Mouse (Mus musculus) C2C12 (cell line): ENCODE data around the gene Lsm12. TPM values are rescaled to one million over a fixed set of nuclear protein-coding genes. Genes with fewer than 3 reads are reported as not detected.

Experiments used
- H3K27me3 ChIP-seq: one replicate; pipeline ENCODE4 v1.6.1; 2011; ENCODE audit not compliant: control insufficient read depth, insufficient read depth, insufficient read length
- H3K36me3 ChIP-seq: one replicate; pipeline ENCODE4 v1.6.1; 2011; ENCODE audit not compliant: control insufficient read depth, insufficient read depth
- H3K4me3 ChIP-seq: one replicate; pipeline ENCODE4 v1.5.1; 2011; ENCODE audit warnings: mild to moderate bottlenecking, control low read depth; ENCODE audit not compliant: poor library complexity, insufficient read depth, severe bottlenecking
- H3K79me2 ChIP-seq: one replicate; pipeline ENCODE4 v1.6.1; 2011; ENCODE audit not compliant: control insufficient read depth, insufficient read depth
- H3K79me3 ChIP-seq: one replicate; pipeline ENCODE4 v1.6.1; 2011; ENCODE audit warnings: low read depth, control low read depth
- H3ac ChIP-seq: one replicate; pipeline ENCODE3; 2011; ENCODE audit warnings: low read depth; ENCODE audit not compliant: control insufficient read depth, insufficient read length
- CEBPB ChIP-seq: IDR thresholded peaks from one replicate; pipeline ENCODE4 v1.6.1; 2011; ENCODE audit warnings: low read depth, mild to moderate bottlenecking, control low read depth, moderate library complexity
- CTCF ChIP-seq: IDR thresholded peaks from one replicate; pipeline ENCODE4 v1.5.1; 2011; ENCODE audit not compliant: control insufficient read depth, insufficient read depth, insufficient read length
- FOSL1 ChIP-seq: IDR thresholded peaks from one replicate; pipeline ENCODE4 v1.8.0; 2011; ENCODE audit warnings: mild to moderate bottlenecking, low read length; ENCODE audit not compliant: poor library complexity, insufficient read depth, severe bottlenecking
- MAX ChIP-seq: IDR thresholded peaks from one replicate; pipeline ENCODE4 v1.6.1; 2011; ENCODE audit warnings: mild to moderate bottlenecking, control low read depth
- MYOD1 ChIP-seq: IDR thresholded peaks from one replicate; pipeline ENCODE4 v1.6.1; 2011; ENCODE audit warnings: low read depth; ENCODE audit not compliant: control insufficient read depth, insufficient read length
- MYOG ChIP-seq: IDR thresholded peaks from one replicate; pipeline ENCODE4 v1.6.1; 2011; ENCODE audit not compliant: control insufficient read depth, insufficient read length; ENCODE audit errors: extremely low read depth
- USF1 ChIP-seq: IDR thresholded peaks from one replicate; pipeline ENCODE4 v1.6.1; 2011; ENCODE audit warnings: low read depth, mild to moderate bottlenecking, control low read depth, moderate library complexity
- long read RNA-seq, 2 experiments: library from polyadenylated mRNA; unstranded; transcript quantifications; one replicate each; pipeline ENCODE4 v2.0.0; 2019 to 2020
- polyA plus RNA-seq: library from polyadenylated mRNA; unstranded; fragments of >200 nt; fragmentation: generic; extraction: Trizol; gene quantifications from one replicate; pipeline ENCODE4 v1.2.1, GENCODE M21; 2012; ENCODE audit warnings: missing spikeins

Gene Lsm12
- 43.0 TPM for polyA plus RNA-seq
- long read RNA-seq, experiment 1, transcript Lsm12-201 (5 exons, 2,256 nt) = major isoform, 117 of 128 reads
- long read RNA-seq, experiment 1, partial matches to known transcripts = 5 of 128 reads
- long read RNA-seq, experiment 1, other reads (novel, unspliced or antisense) = 6 of 128 reads
- long read RNA-seq, experiment 2, transcript Lsm12-201 (5 exons, 2,256 nt) = major isoform, 427 of 452 reads
- long read RNA-seq, experiment 2, partial matches to known transcripts = 3 of 452 reads
- long read RNA-seq, experiment 2, other reads (novel, unspliced or antisense) = 21 of 452 reads

DNA sequence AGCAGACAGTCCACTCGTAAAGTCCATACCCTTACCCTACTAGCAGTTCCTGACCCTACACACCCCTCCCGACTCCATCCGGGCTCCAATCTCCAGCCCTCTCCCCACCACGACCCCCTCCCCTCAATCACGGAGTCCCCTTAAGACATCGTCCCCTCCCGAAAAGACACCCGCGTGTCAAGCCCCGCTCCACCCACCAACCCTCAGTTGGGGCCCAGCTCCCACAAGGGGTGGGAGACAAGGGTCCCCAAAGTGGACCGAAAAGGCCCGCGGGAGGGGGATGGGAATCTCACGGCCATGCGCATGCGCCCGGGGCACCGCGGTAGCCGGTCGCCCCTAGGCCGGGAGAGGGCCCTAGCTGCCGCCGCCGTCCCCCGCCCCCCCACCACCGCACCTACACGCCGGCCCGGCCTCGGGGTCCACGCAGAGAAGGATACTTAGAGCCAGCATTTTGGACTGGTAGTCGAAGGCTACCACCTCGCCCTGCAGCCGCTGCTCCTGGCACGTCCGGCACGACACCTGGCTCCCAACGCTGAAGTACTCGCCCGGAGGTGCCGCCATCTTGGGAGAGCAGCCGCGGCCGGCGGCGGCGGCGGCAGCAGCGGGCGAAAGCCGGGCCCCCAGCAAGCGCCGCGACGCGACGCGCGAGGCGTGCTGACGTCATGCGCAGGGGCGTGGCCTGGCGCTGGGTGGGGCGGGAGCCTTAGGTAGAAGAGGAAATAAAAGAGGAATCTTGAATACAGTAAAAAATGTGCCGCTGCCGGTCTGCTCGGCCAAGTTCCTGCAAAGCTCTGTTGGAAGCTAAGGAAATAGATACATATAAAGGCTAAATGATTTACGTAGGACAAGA, at the start of gene Lsm12:
TSS of gene Lsm12 (minus strand) at position 651 of the 850 bp plus-strand sequence.
- peaks cover 35% of the 10 kb centered on the region for H3K36me3 ChIP-seq
- H3K79me3 ChIP-seq = peaks cover 47% of the 10 kb centered on the region
- H3K79me2 ChIP-seq = peaks cover 54% of the 10 kb centered on the region
- no peaks in the 10 kb centered on the region for H3K27me3 ChIP-seq
- TF ChIP-seq CTCF = no peak
- peak; percentile 71 for TF ChIP-seq MAX
- peak within 1 kb of the TSS; percentile 79 for H3ac ChIP-seq
- H3K4me3 ChIP-seq = peak within 1 kb of the TSS; percentile 98

- H3K4me3 ChIP-seq = peak within 1 kb of the TSS; percentile 53
- H3ac ChIP-seq = peak within 1 kb of the TSS; percentile 81
- no peaks in the 10 kb centered on the region for H3K27me3 ChIP-seq
- H3K79me3 ChIP-seq = peaks cover 2% of the 10 kb centered on the region
- H3K36me3 ChIP-seq = no peaks in the 10 kb centered on the region
- no peaks in the 10 kb centered on the region for H3K79me2 ChIP-seq
- TF ChIP-seq USF1 = peak; percentile 94
- no peak for TF ChIP-seq FOSL1
- TF ChIP-seq CEBPB = peak; percentile 25
- no peak for TF ChIP-seq MYOG
- TF ChIP-seq MAX = no peak
- no peak for TF ChIP-seq CTCF
- no peak for TF ChIP-seq MYOD1
These were observed 45.1 kb upstream of the Lsm12 start, which contains the start of gene Hdac5 for GRCm38 (mm10) chr11:102230006-102230741. Gene Hdac5 (minus strand): TSS chr11:102230166.

GRCm38 (mm10) chr11:102229331-102229953, 44.3 kb upstream of the Lsm12 start:
- H3K27me3 ChIP-seq = no peaks in the 10 kb centered on the region
- H3K79me3 ChIP-seq = peaks cover 2% of the 10 kb centered on the region
- H3ac ChIP-seq = peak overlapping the region; percentile 81
- TF ChIP-seq FOSL1 (no peak), CEBPB (no peak), MYOG (no peak), CTCF (no peak), MAX (no peak), USF1 (no peak), MYOD1 (no peak)
- H3K79me2 ChIP-seq = no peaks in the 10 kb centered on the region
- peak overlapping the region; percentile 53 for H3K4me3 ChIP-seq
- no peaks in the 10 kb centered on the region for H3K36me3 ChIP-seq

DNA sequence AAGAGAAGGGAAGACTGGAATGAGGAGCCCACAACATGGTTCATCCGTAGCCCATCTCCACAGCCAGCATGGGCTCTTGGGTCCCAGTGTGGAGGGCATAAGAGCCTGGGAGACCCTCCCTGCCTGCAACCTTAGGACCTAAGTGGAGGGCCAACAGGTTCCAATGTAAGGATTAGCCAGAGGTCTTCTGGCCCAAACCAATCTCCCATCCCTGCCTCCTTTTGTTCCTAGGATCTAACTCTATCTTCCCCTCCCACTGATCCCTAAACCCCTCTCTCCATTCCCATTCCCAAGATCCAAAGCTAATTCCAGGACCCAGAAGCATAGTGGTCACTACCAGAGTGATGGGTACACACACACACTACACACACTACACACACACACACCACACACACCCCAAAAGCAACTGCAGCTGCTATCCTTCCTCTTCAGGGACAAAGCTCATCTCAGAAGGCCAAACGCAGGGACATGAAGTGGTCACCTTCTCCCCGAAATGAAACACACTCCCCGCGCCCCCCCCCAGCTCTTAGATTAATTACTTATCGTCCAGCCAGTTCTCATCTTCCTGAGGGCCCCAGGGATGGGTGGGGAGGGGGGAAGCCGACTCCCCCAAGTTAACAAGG, 43.7 kb upstream of the Lsm12 start:
- peaks cover 2% of the 10 kb centered on the region for H3K79me3 ChIP-seq
- peak overlapping the region; percentile 16 for H3ac ChIP-seq
- no peaks in the 10 kb centered on the region for H3K79me2 ChIP-seq
- H3K4me3 ChIP-seq = peak overlapping the region; percentile 53
- H3K27me3 ChIP-seq = no peaks in the 10 kb centered on the region
- H3K36me3 ChIP-seq = no peaks in the 10 kb centered on the region
- no peak for TF ChIP-seq USF1
- TF ChIP-seq MYOG = no peak
- TF ChIP-seq MYOD1 = no peak
- no peak for TF ChIP-seq MAX
- TF ChIP-seq CEBPB = no peak
- TF ChIP-seq CTCF = no peak
- TF ChIP-seq FOSL1 = no peak

DNA sequence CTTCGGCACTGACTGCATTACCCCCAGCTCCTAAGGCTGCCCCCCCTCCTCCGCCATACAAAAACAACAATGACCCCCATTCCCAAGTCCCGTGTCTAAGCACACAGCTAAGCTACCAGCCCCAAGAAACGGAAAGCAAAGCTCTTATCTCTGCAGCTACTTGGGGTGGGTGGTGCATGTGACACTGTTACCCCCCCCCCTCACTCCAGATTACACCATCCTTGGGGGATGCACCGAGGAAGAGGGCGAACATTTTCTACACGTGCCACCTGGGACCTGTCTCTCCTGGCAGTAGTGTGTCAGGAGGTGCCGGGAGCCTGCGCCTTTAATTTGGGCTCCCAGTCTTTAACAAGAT, 43.1 kb upstream of the Lsm12 start:
- no peak overlapping the region for H3ac ChIP-seq
- no peak for TF ChIP-seq FOSL1
- no peak for TF ChIP-seq MAX
- no peak for TF ChIP-seq CTCF
- TF ChIP-seq MYOG = no peak
- TF ChIP-seq MYOD1 = no peak
- TF ChIP-seq CEBPB = no peak
- TF ChIP-seq USF1 = no peak
- no peak overlapping the region for H3K4me3 ChIP-seq
- no peaks in the 10 kb centered on the region for H3K79me2 ChIP-seq
- H3K36me3 ChIP-seq = no peaks in the 10 kb centered on the region
- H3K27me3 ChIP-seq = no peaks in the 10 kb centered on the region
- H3K79me3 ChIP-seq = peaks cover 2% of the 10 kb centered on the region
